ENCODE assay signal across 15 mouse cellular contexts in genomic region chr2:102686108-102686450, GRCm38 (mm10). TPM values are rescaled to one million over a fixed set of nuclear protein-coding genes. Genes with fewer than 3 reads are reported as not detected.
A peak's percentile ranks its signal among the peaks of the same experiment; 100 is the strongest.
DNase-seq lines count a peak whose midpoint lies in the region; ATAC-seq and TF ChIP-seq lines count a peak whose summit lies in the region.
"Had no signal": no experiment of that assay in that cellular context is flagged by ENCODE, and none has a peak within 500 bp of the region (broad histone marks: within the 10 kb centered on the region; RNA-seq: fewer than 3 reads in every experiment).

No protein-coding gene starts in this region.

- no peaks in the 10 kb centered on the region for H3K27me3 ChIP-seq in intestine, embryonic 16.5 days (replicated peaks; ENCODE audit: control insufficient read depth, insufficient read depth, low read length)
- H3K27me3 ChIP-seq in intestine, postnatal 0 days (replicated peaks; ENCODE audit: control insufficient read depth, insufficient read depth, low read length), result no peaks in the 10 kb centered on the region
- no peaks in the 10 kb centered on the region for H3K27me3 ChIP-seq in forebrain, embryonic 13.5 days
- H3K27me3 ChIP-seq in hindbrain, postnatal 0 days (ENCODE audit: insufficient read depth, low read length), result no peaks in the 10 kb centered on the region
- peaks cover 3% of the 10 kb centered on the region; the same call in 1 of the 2 replicates for H3K27me3 ChIP-seq in limb, embryonic 10.5 days (ENCODE audit: low read depth, poor library complexity, severe bottlenecking)
- H3K27me3 ChIP-seq: stomach, embryonic 15.5 days had no signal

- no peaks in the 10 kb centered on the region for H3K36me3 ChIP-seq in intestine, embryonic 16.5 days (ENCODE audit: control insufficient read depth, insufficient read depth, low read length)
- no peaks in the 10 kb centered on the region for H3K36me3 ChIP-seq in intestine, postnatal 0 days (ENCODE audit: control insufficient read depth, insufficient read depth)
- H3K36me3 ChIP-seq in forebrain, embryonic 13.5 days (ENCODE audit: poor library complexity, severe bottlenecking), result no peaks in the 10 kb centered on the region
- H3K36me3 ChIP-seq in hindbrain, postnatal 0 days (ENCODE audit: insufficient read depth, low read length), result no peaks in the 10 kb centered on the region
- no peaks in the 10 kb centered on the region for H3K36me3 ChIP-seq in limb, embryonic 10.5 days
- H3K36me3 ChIP-seq: stomach, embryonic 15.5 days had no signal

- no peak overlapping the region for H3K4me2 ChIP-seq in intestine, embryonic 16.5 days (ENCODE audit: low read depth, low read length)
- no peak overlapping the region for H3K4me2 ChIP-seq in intestine, postnatal 0 days (replicated peaks; ENCODE audit: low read depth)
- H3K4me2 ChIP-seq in forebrain, embryonic 13.5 days, result peak overlapping the region; percentile 34
- H3K4me2 ChIP-seq in hindbrain, postnatal 0 days (ENCODE audit: low read depth, low read length), result peak overlapping the region; percentile 31; the same call in 1 of the 2 replicates
- H3K4me2 ChIP-seq: stomach, embryonic 15.5 days had no signal

- no peak overlapping the region for H3K9ac ChIP-seq in intestine, embryonic 16.5 days (ENCODE audit: low read depth, low read length)
- H3K9ac ChIP-seq in intestine, postnatal 0 days (ENCODE audit: low read depth, low read length), result no peak overlapping the region
- H3K9ac ChIP-seq in forebrain, embryonic 13.5 days, result no peak overlapping the region
- H3K9ac ChIP-seq in hindbrain, postnatal 0 days (replicated peaks; ENCODE audit: low read length), result 0 out of 2 replicates have a peak overlapping the region, but pooled peaks have one; percentile 18
- H3K9ac ChIP-seq: stomach, embryonic 15.5 days had no signal

- WGBS in intestine, embryonic 16.5 days, result 64% methylated on average over 9 of the region's 9 CpGs
- WGBS in intestine, postnatal 0 days, result 56% methylated on average over 9 of the region's 9 CpGs
- 32% methylated on average over 9 of the region's 9 CpGs for WGBS in forebrain, embryonic 13.5 days
- 28% methylated on average over 9 of the region's 9 CpGs for WGBS in hindbrain, postnatal 0 days
- WGBS in limb, embryonic 10.5 days, result 77% methylated on average over 9 of the region's 9 CpGs

- DNase-seq in adrenal gland, adult 8-10 months, result peak; percentile 19
- no peak for DNase-seq in hindbrain, postnatal 0 days (ENCODE audit: low spot score)
- no peak for DNase-seq in spleen, postnatal 36 days (ENCODE audit: low spot score in 2 of 2)
- DNase-seq in limb, embryonic 10.5 days (ENCODE audit: low spot score), result no peak
- no peak for DNase-seq in left cerebral cortex, adult 9 months (ENCODE audit: low spot score in 2 of 2)
- DNase-seq: cerebellum, adult 9-10 months; gastrocnemius, postnatal 36 days; layer of hippocampus, adult 9-11 months; right cerebral cortex, postnatal 4 days; thymus, postnatal 36 days had no signal

- H3K27ac ChIP-seq in intestine, embryonic 16.5 days (ENCODE audit: low read length), result no peak overlapping the region
- H3K27ac ChIP-seq in intestine, postnatal 0 days (ENCODE audit: low read depth, low read length), result no peak overlapping the region
- peak overlapping the region; percentile 41; the same call in 1 of the 2 replicates for H3K27ac ChIP-seq in forebrain, embryonic 13.5 days
- no peak overlapping the region for H3K27ac ChIP-seq in hindbrain, postnatal 0 days
- no peak overlapping the region for H3K27ac ChIP-seq in limb, embryonic 10.5 days
- H3K27ac ChIP-seq: stomach, embryonic 15.5 days had no signal

- H3K4me3 ChIP-seq in intestine, embryonic 16.5 days (ENCODE audit: low read length), result no peak overlapping the region
- no peak overlapping the region for H3K4me3 ChIP-seq in intestine, postnatal 0 days (ENCODE audit: low read depth, low read length)
- no peak overlapping the region for H3K4me3 ChIP-seq in forebrain, embryonic 13.5 days
- no peak overlapping the region for H3K4me3 ChIP-seq in hindbrain, postnatal 0 days (ENCODE audit: low read length)
- H3K4me3 ChIP-seq in limb, embryonic 10.5 days, result no peak overlapping the region
- H3K4me3 ChIP-seq: stomach, embryonic 15.5 days had no signal

- H3K4me1 ChIP-seq in intestine, embryonic 16.5 days (ENCODE audit: control insufficient read depth, insufficient read depth, low read length), result no peaks in the 10 kb centered on the region
- no peaks in the 10 kb centered on the region for H3K4me1 ChIP-seq in intestine, postnatal 0 days (replicated peaks; ENCODE audit: control insufficient read depth, insufficient read depth, low read length)
- peaks cover 16% of the 10 kb centered on the region for H3K4me1 ChIP-seq in forebrain, embryonic 13.5 days
- H3K4me1 ChIP-seq in hindbrain, postnatal 0 days (ENCODE audit: insufficient read depth, low read length), result no peaks in the 10 kb centered on the region
- no peaks in the 10 kb centered on the region for H3K4me1 ChIP-seq in limb, embryonic 10.5 days
- H3K4me1 ChIP-seq: stomach, embryonic 15.5 days had no signal

- peak; percentile 16; the same call in 1 of the 2 replicates for ATAC-seq in intestine, embryonic 16.5 days
- ATAC-seq in intestine, postnatal 0 days, result no peak
- no peak for ATAC-seq in forebrain, embryonic 13.5 days
- ATAC-seq in hindbrain, postnatal 0 days, result no peak
- ATAC-seq: inflammation-experienced regulatory T-cells, adult 6 months had no signal

- no peak for TF ChIP-seq CTCF in intestine, postnatal 0 days (IDR thresholded peaks at IDR 0.05; ENCODE audit: low read depth)
- TF ChIP-seq CTCF in hindbrain, postnatal 0 days (IDR thresholded peaks at IDR 0.05; ENCODE audit: low read depth), result no peak

- H3K9me3 ChIP-seq in intestine, embryonic 16.5 days (ENCODE audit: control insufficient read depth, low read length), result no peaks in the 10 kb centered on the region
- no peaks in the 10 kb centered on the region for H3K9me3 ChIP-seq in intestine, postnatal 0 days (ENCODE audit: control insufficient read depth)
- no peaks in the 10 kb centered on the region for H3K9me3 ChIP-seq in forebrain, embryonic 13.5 days (replicated peaks)
- no peaks in the 10 kb centered on the region for H3K9me3 ChIP-seq in hindbrain, postnatal 0 days (ENCODE audit: low read length)
- no peaks in the 10 kb centered on the region for H3K9me3 ChIP-seq in limb, embryonic 10.5 days (replicated peaks)
- H3K9me3 ChIP-seq: stomach, embryonic 15.5 days had no signal

RNA-seq across cellular contexts. Expression of gene Slc1a2, which starts 27.6 kb away (rescaled TPM):
- polyA plus RNA-seq in intestine, embryonic 16.5 days (2015; fragmentation: Nextera tagmentation; extraction: Ambion mirVana), result 0.13 and 0.26 TPM in 2 replicates
- 0.09 and 0.27 TPM in 2 replicates for polyA plus RNA-seq in intestine, postnatal 0 days (2015; fragmentation: Nextera tagmentation; extraction: Ambion mirVana)
- 1 to 10 TPM in 3 of 4 experiments, under 1 TPM in 1; 0.90 to 2.2 (median 1.2) TPM for total RNA-seq in adrenal gland, adult 8-10 months (2022)
- polyA plus RNA-seq in forebrain, embryonic 13.5 days (2015; fragmentation: Nextera tagmentation; extraction: Ambion mirVana), result 10.8 and 13.7 TPM in 2 replicates
- 116 and 130 TPM in 2 replicates for total RNA-seq in hindbrain, postnatal 0 days (2014; rRNA removed)
- 21.9 and 23.9 TPM in 2 replicates for polyA plus RNA-seq in hindbrain, postnatal 0 days (2015; fragmentation: Nextera tagmentation; extraction: Ambion mirVana)
- polyA plus RNA-seq in limb, embryonic 10.5 days (2016; fragmentation: Nextera tagmentation; extraction: Ambion mirVana), result 0.09 and 0.38 TPM in 2 replicates

Comparison
In these comparisons a context has a peak if more than half of its experiments do, and no peak if none do; other contexts are left out.
1. H3K4me2 ChIP-seq: peak in forebrain, embryonic 13.5 days (single experiment) and hindbrain, postnatal 0 days (single experiment); none in intestine, embryonic 16.5 days (single experiment) and intestine, postnatal 0 days (single experiment).